Mouse (Mus musculus) CH12.LX (cell line): ENCODE results near the gene AB124611. TPM values are rescaled to one million over a fixed set of nuclear protein-coding genes. Genes with fewer than 3 reads are reported as not detected.

Experiments
- DNase-seq: peaks from one replicate; pipeline ENCODE4 v3.0.0-alpha.2; 2013; ENCODE audit errors: extremely low read depth
- H3K27ac ChIP-seq: 2 replicates; pipeline ENCODE4 v1.5.1; 2012; ENCODE audit warnings: low read depth, mild to moderate bottlenecking, control low read depth, moderate library complexity; ENCODE audit not compliant: insufficient read depth
- H3K27me3 ChIP-seq: replicated peaks from 2 replicates; pipeline ENCODE3; 2012; ENCODE audit warnings: inconsistent platforms
- H3K36me3 ChIP-seq, 2 experiments: replicated peaks in 1 of 2; 2 replicates each; pipeline versions ENCODE3 to v1.6.1; 2012; ENCODE audit warnings: inconsistent platforms in 1 of 2, low read length in 1 of 2, mild to moderate bottlenecking in 1 of 2, mixed read lengths in 1 of 2, moderate library complexity in 1 of 2; ENCODE audit not compliant: control insufficient read depth in 1 of 2, insufficient read depth in 1 of 2
- H3K4me1 ChIP-seq, 2 experiments: 2 replicates each; pipeline ENCODE4 v1.6.1; 2012; ENCODE audit warnings: inconsistent platforms in 1 of 2, moderate library complexity in 1 of 2; ENCODE audit not compliant: insufficient read depth in 2 of 2, control insufficient read depth in 1 of 2
- H3K4me2 ChIP-seq: 2 replicates; pipeline ENCODE4 v1.6.1; 2012; ENCODE audit warnings: low read depth, mild to moderate bottlenecking, control low read depth; ENCODE audit not compliant: poor library complexity, insufficient read depth, severe bottlenecking
- H3K4me3 ChIP-seq, 3 experiments: fragments of 150-350 bp in 1 of 3; sonication (generic) in 1 of 3; replicated peaks in 1 of 3; 2 replicates each; pipeline versions ENCODE3 to v1.5.1; 2011 to 2012; ENCODE audit warnings: low read depth in 2 of 3, low read length in 2 of 3, mild to moderate bottlenecking in 2 of 3, moderate library complexity in 2 of 3, control low read depth in 1 of 3, improper control_type of control experiment in 1 of 3, inconsistent platforms in 1 of 3, mixed read lengths in 1 of 3; ENCODE audit not compliant: poor library complexity in 1 of 3
- H3K79me2 ChIP-seq: replicated peaks from 2 replicates; pipeline ENCODE4 v1.6.1; 2012; ENCODE audit warnings: mild to moderate bottlenecking, moderate library complexity; ENCODE audit not compliant: control insufficient read depth, poor library complexity, insufficient read depth, severe bottlenecking; ENCODE audit errors: extremely low read depth
- H3K9ac ChIP-seq: 2 replicates; pipeline ENCODE4 v1.6.1; 2012; ENCODE audit warnings: low read depth, mild to moderate bottlenecking, control low read depth, moderate library complexity; ENCODE audit not compliant: insufficient read depth
- H3K9me3 ChIP-seq: replicated peaks from 2 replicates; pipeline ENCODE3; 2012; ENCODE audit warnings: low read length, inconsistent platforms, mixed read lengths
- ELF1 ChIP-seq: IDR thresholded peaks from 2 replicates; pipeline ENCODE4 v1.6.1; 2014; ENCODE audit warnings: low read depth, mild to moderate bottlenecking, inconsistent platforms, low read length, improper control_type of control experiment
- ETS1 ChIP-seq: conservative IDR thresholded peaks from 2 replicates; pipeline ENCODE4 v1.6.1; 2012; ENCODE audit warnings: low read depth, mild to moderate bottlenecking, inconsistent platforms, low read length, improper control_type of control experiment, moderate library complexity
- IRF4 ChIP-seq: IDR thresholded peaks from 2 replicates; pipeline ENCODE4 v1.6.1; 2014; ENCODE audit warnings: low read depth, mild to moderate bottlenecking, inconsistent platforms, low read length, improper control_type of control experiment
- MAX ChIP-seq: IDR thresholded peaks from 2 replicates; pipeline ENCODE4 v1.6.1; 2011; ENCODE audit warnings: low read length, improper control_type of control experiment
- MAZ ChIP-seq: IDR thresholded peaks from 2 replicates; pipeline ENCODE4 v1.6.1; 2012; ENCODE audit warnings: low read depth, mild to moderate bottlenecking, inconsistent platforms, low read length, improper control_type of control experiment, moderate library complexity
- MEF2A ChIP-seq: IDR thresholded peaks from 2 replicates; pipeline ENCODE4 v1.6.1; 2014; ENCODE audit warnings: low read depth, mild to moderate bottlenecking, inconsistent platforms, low read length, improper control_type of control experiment, borderline replicate concordance
- MXI1 ChIP-seq: IDR thresholded peaks from 2 replicates; pipeline ENCODE4 v1.6.1; 2011; ENCODE audit warnings: mild to moderate bottlenecking, low read depth, low read length, improper control_type of control experiment
- NELFE ChIP-seq: IDR thresholded peaks from 2 replicates; pipeline ENCODE4 v1.6.1; 2011; ENCODE audit warnings: low read depth, low read length, improper control_type of control experiment
- PAX5 ChIP-seq: IDR thresholded peaks from 2 replicates; pipeline ENCODE4 v1.6.1; 2012; ENCODE audit warnings: low read length, inconsistent platforms, mixed read lengths
- POLR2AphosphoS2 ChIP-seq: IDR thresholded peaks from 2 replicates; pipeline ENCODE4 v1.6.1; 2011; ENCODE audit warnings: low read depth, low read length, improper control_type of control experiment
- SIN3A ChIP-seq: IDR thresholded peaks from 2 replicates; pipeline ENCODE4 v1.6.1; 2012; ENCODE audit warnings: low read length, improper control_type of control experiment, inconsistent platforms
- TBP ChIP-seq: conservative IDR thresholded peaks from 2 replicates; pipeline ENCODE4 v1.6.1; 2011; ENCODE audit warnings: low read depth, low read length, improper control_type of control experiment
- USF1 ChIP-seq: IDR thresholded peaks from 2 replicates; pipeline ENCODE4 v1.6.1; 2014; ENCODE audit warnings: low read depth, mild to moderate bottlenecking, inconsistent platforms, low read length, improper control_type of control experiment
- USF2 ChIP-seq: conservative IDR thresholded peaks from 2 replicates; pipeline ENCODE4 v1.6.1; 2011; ENCODE audit warnings: low read depth, low read length, improper control_type of control experiment
- ZC3H11A ChIP-seq: IDR thresholded peaks from 2 replicates; pipeline ENCODE4 v1.6.1; 2012; ENCODE audit warnings: low read depth, mild to moderate bottlenecking, inconsistent platforms, low read length, improper control_type of control experiment
- ZKSCAN1 ChIP-seq: IDR thresholded peaks from 2 replicates; pipeline ENCODE4 v1.6.1; 2012; ENCODE audit warnings: low read depth, inconsistent platforms, low read length, improper control_type of control experiment, borderline replicate concordance
- ZMIZ1 ChIP-seq: IDR thresholded peaks from 2 replicates; pipeline ENCODE4 v1.6.1; 2012; ENCODE audit warnings: low read depth, mild to moderate bottlenecking, inconsistent platforms, low read length, improper control_type of control experiment
- dilution Hi-C: fragments of 300-500 bp; cut with MboI; formaldehyde crosslinking; loops from 2 replicates; pipeline ENCODE4 v1.14.3; 2020; ENCODE audit warnings: low sequenced_read_pairs; ENCODE audit not compliant: extremely low pct_unique_long_range_greater_than_20kb, extremely low pct_ligation_motif_present
- in situ Hi-C: fragments of 300-500 bp; cut with MboI; formaldehyde crosslinking; loops from 3 replicates; pipeline ENCODE4 v1.14.3; 2019; ENCODE audit warnings: low sequenced_read_pairs, low pct_ligation_motif_present, low pct_unique_long_range_greater_than_20kb, mixed read lengths
- polyA plus RNA-seq: library from polyadenylated mRNA; unstranded; fragments of >175 nt; gene quantifications from 2 replicates; pipeline ENCODE4 v1.2.1, GENCODE M21; 2012; ENCODE audit warnings: low read depth; ENCODE audit not compliant: insufficient read length
- total RNA-seq, 2 experiments: library from RNA; depleted of rRNA; stranded (reverse); fragments of 300-350 nt in 1 of 2; fragments of >200 nt in 1 of 2; gene quantifications; 2 replicates each; pipeline ENCODE4 v1.2.3; 2012 to 2014

Gene AB124611
- total and polyA plus RNA-seq, 3 experiments, result 0.89 to 2.1 (median 1.5) TPM

DNA sequence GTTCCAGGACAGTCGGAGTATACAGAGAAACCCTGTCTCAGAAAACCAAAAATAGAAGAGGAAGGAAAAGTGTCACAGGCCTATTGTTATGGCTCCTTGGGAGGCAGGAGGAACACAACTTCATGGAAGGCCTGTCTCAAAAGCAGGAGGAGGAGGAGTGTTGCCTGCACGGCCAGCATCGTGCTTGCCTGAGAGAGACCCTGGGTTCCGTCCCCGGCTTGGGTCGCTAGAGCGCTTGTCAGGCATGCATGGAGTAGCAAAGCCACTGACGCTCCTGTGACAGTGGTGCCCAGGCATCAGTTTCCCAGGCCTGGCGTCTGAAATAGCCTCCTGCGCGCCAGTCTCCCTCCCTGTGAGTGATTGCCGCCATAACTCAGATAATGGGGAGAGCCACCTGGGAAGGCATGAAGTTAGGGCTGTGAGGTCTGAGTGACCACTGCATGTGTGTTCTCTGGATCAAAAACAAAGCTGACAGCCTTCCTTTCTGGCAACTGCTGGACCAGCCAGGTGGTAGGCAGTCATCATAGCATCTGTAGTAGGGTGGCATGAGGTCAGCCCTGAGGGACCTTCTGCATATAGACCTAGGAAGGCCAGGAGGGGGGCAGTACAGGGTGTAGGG lies 27.6 kb upstream of the AB124611 start:
- Histone ChIP-seq H3K4me3 (no peak overlapping the region), H3K36me3 (peaks cover 58 to 83% of the 10 kb centered on the region in 2 experiments), H3K79me2 (no peaks in the 10 kb centered on the region), H3K9me3 (no peaks in the 10 kb centered on the region), H3K27me3 (no peaks in the 10 kb centered on the region), H3K4me1 (peaks cover 9 to 11% of the 10 kb centered on the region in 2 experiments), H3K27ac (no peak overlapping the region), H3K9ac (no peak overlapping the region), H3K4me2 (no peak overlapping the region)
- DNase-seq, result no peak
- TF ChIP-seq ZKSCAN1 (no peak), MEF2A (no peak), MXI1 (no peak), NELFE (no peak), USF1 (no peak), ELF1 (no peak), ZMIZ1 (no peak), MAZ (no peak)
- dilution Hi-C loops (no loop called here), in situ Hi-C loops (no loop called here)

DNA sequence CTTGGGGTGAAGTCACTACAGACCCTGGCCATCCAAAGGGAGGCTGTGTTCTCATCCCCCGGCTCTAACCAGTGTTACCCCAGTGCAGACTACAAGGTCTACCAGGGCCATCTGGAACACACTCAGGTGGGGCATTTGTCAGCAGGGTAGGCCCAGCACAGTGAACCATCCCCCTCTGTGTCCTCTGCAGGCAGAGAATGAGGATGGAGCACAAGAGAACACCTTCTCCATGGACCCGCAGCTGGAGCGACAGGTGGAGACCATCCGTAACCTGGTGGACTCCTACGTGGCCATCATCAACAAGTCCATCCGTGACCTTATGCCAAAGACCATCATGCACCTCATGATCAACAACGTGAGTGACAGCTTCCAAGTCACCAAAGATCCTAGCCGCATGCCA lies 22.6 kb upstream of the AB124611 start:
- in situ Hi-C loops, result no loop called here
- DNase-seq, result no peak
- no peaks in the 10 kb centered on the region for H3K79me2 ChIP-seq

DNA sequence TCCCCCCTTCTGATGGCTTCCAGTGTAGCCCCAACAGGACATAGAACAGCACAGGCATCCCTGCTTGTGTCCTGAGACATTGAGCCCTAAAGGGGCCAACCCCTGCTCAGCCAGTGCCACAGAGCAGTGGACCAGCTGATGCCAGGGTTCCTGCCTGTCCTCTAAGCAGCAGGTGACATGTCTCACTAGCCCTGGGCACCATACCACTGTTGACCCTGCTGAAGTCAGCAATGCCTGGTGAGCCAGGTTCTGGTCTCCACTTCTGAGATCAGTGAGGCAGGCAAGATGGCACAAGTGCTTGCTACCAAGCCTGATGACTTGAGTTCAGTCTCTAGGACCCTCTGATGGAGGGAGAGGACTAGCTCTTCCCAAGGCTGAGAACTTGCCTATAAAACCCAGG lies 20.2 kb upstream of the AB124611 start:
- dilution Hi-C loops (no loop called here), in situ Hi-C loops (no loop called here)
- H3K9me3 ChIP-seq, result no peaks in the 10 kb centered on the region
- no peak overlapping the region for H3K9ac ChIP-seq
- H3K36me3 ChIP-seq, result peaks cover 58 to 74% of the 10 kb centered on the region in 2 experiments
- H3K4me2 ChIP-seq, result no peak overlapping the region
- no peak overlapping the region for H3K4me3 ChIP-seq
- DNase-seq, result no peak
- no peaks in the 10 kb centered on the region for H3K27me3 ChIP-seq
- peaks cover 5 to 16% of the 10 kb centered on the region in 2 experiments; a peak in 3 of 4 replicates for H3K4me1 ChIP-seq
- H3K27ac ChIP-seq, result no peak overlapping the region
- TF ChIP-seq TBP (no peak), MXI1 (no peak), SIN3A (no peak), IRF4 (no peak)
- H3K79me2 ChIP-seq, result no peaks in the 10 kb centered on the region

More for the DNA sequence above, 22.6 kb upstream of the AB124611 start:
- dilution Hi-C loops, result no loop called here
- no peak overlapping the region for H3K9ac ChIP-seq
- peaks cover 67 to 83% of the 10 kb centered on the region in 2 experiments for H3K36me3 ChIP-seq
- no peak overlapping the region for H3K4me3 ChIP-seq
- H3K27me3 ChIP-seq, result no peaks in the 10 kb centered on the region
- H3K4me1 ChIP-seq, result peaks cover 0 to 7% of the 10 kb centered on the region in 2 experiments; a peak in 1 of 4 replicates
- no peak for TF ChIP-seq ZC3H11A
- TF ChIP-seq POLR2AphosphoS2, result no peak
- TF ChIP-seq MAX, result no peak
- TF ChIP-seq ELF1, result no peak
- no peak for TF ChIP-seq USF2
- TF ChIP-seq PAX5, result no peak
- no peak for TF ChIP-seq ETS1
- H3K9me3 ChIP-seq, result no peaks in the 10 kb centered on the region
- H3K27ac ChIP-seq, result no peak overlapping the region
- no peak overlapping the region for H3K4me2 ChIP-seq
